Mouse (Mus musculus) small intestine, adult 2 months (tissue): Measurements from ENCODE around the gene Oxct2a.

Experiments used
- CTCF ChIP-seq: fragments of 200-500 bp; IDR thresholded peaks from 2 replicates; pipeline ENCODE4 v1.5.1; 2012; ENCODE audit warnings: low read depth, mild to moderate bottlenecking, control low read depth, inconsistent platforms, low read length, moderate library complexity, mixed read lengths; ENCODE audit not compliant: insufficient replicate concordance, insufficient read length; ENCODE audit errors: extremely low read depth
- POLR2A ChIP-seq: fragments of 200-500 bp; IDR thresholded peaks from 2 replicates; pipeline ENCODE4 v1.6.1; 2012; ENCODE audit warnings: low read depth, mild to moderate bottlenecking, control low read depth, inconsistent platforms, low read length, moderate library complexity

DNA sequence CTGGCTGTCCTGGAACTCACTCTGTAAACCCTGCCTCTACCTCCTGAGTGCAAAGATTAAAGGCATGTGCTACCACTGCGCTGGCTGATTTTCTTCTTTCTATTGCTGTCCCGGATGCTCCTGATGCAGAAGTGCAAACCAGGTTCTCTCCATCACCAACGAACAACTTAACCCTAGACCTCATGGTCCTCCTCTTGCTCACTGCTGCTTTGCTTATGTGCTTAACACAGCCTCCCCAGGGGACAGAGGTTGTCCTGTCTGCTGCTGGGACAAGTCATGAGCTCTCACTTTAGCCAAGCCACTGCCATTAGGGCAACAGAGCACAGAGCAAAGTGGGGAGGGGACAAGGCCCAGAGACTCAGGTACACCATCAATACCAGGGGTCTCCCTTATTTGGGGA lies 8.9 kb downstream of the Oxct2a start:
- no peak for TF ChIP-seq CTCF
- no peak for TF ChIP-seq POLR2A
